Mouse (Mus musculus): ENCODE results near the gene Snrnp70. TPM values are rescaled to one million over a fixed set of nuclear protein-coding genes. Genes with fewer than 3 reads are reported as not detected.

The Snrnp70 gene
- 502 and 563 TPM in 2 replicates for total RNA-seq (2017)

- ATAC-seq (ENCODE audit: extremely low read depth, insufficient number of reproducible peaks, low FRiP score, poor library complexity, severe bottlenecking): peak; percentile 97
Measured at GRCm38 (mm10) chr7:45395578-45396336, at the start of gene Snrnp70. Snrnp70 (minus strand) TSS chr7:45395742.

- no peak for ATAC-seq (ENCODE audit: extremely low read depth, insufficient number of reproducible peaks, low FRiP score, poor library complexity, severe bottlenecking)
Measured at GRCm38 (mm10) chr7:45443526-45444420, 48.2 kb upstream of the Snrnp70 start.

- no peak for ATAC-seq (ENCODE audit: extremely low read depth, insufficient number of reproducible peaks, low FRiP score, poor library complexity, severe bottlenecking)
Measured at GRCm38 (mm10) chr7:45437521-45438276, 42.2 kb upstream of the Snrnp70 start, which contains the start of gene Ruvbl2. Ruvbl2 (minus strand) TSS chr7:45438096.

GRCm38 (mm10) chr7:45437046-45437445 is 41.5 kb upstream of the Snrnp70 start:
- ATAC-seq (ENCODE audit: extremely low read depth, insufficient number of reproducible peaks, low FRiP score, poor library complexity, severe bottlenecking): no peak

GRCm38 (mm10) chr7:45436444-45436843 is 40.9 kb upstream of the Snrnp70 start:
- ATAC-seq (ENCODE audit: extremely low read depth, insufficient number of reproducible peaks, low FRiP score, poor library complexity, severe bottlenecking): no peak

GRCm38 (mm10) chr7:45435038-45435437 is 39.5 kb upstream of the Snrnp70 start:
- no peak for ATAC-seq (ENCODE audit: extremely low read depth, insufficient number of reproducible peaks, low FRiP score, poor library complexity, severe bottlenecking)

GRCm38 (mm10) chr7:45434203-45435015 is 38.9 kb upstream of the Snrnp70 start, which contains the start of gene Gys1:
Gys1 (plus strand) TSS chr7:45434844.
- peak; percentile 86 for ATAC-seq (ENCODE audit: extremely low read depth, insufficient number of reproducible peaks, low FRiP score, poor library complexity, severe bottlenecking)

- no peak for ATAC-seq (ENCODE audit: extremely low read depth, insufficient number of reproducible peaks, low FRiP score, poor library complexity, severe bottlenecking)
Measured at GRCm38 (mm10) chr7:45433835-45434202, 38.3 kb upstream of the Snrnp70 start.

GRCm38 (mm10) chr7:45426556-45426955 is 31.0 kb upstream of the Snrnp70 start:
- no peak for ATAC-seq (ENCODE audit: extremely low read depth, insufficient number of reproducible peaks, low FRiP score, poor library complexity, severe bottlenecking)

GRCm38 (mm10) chr7:45421194-45421593 is 25.7 kb upstream of the Snrnp70 start:
- no peak for ATAC-seq (ENCODE audit: extremely low read depth, insufficient number of reproducible peaks, low FRiP score, poor library complexity, severe bottlenecking)

GRCm38 (mm10) chr7:45420615-45420919 is 25.0 kb upstream of the Snrnp70 start, which contains the start of gene Lhb:
Lhb (plus strand) TSS chr7:45420820.
- ATAC-seq (ENCODE audit: extremely low read depth, insufficient number of reproducible peaks, low FRiP score, poor library complexity, severe bottlenecking): no peak

- no peak for ATAC-seq (ENCODE audit: extremely low read depth, insufficient number of reproducible peaks, low FRiP score, poor library complexity, severe bottlenecking)
Measured at GRCm38 (mm10) chr7:45419859-45420614, 24.5 kb upstream of the Snrnp70 start.

GRCm38 (mm10) chr7:45417962-45418492 is 22.5 kb upstream of the Snrnp70 start:
- no peak for ATAC-seq (ENCODE audit: extremely low read depth, insufficient number of reproducible peaks, low FRiP score, poor library complexity, severe bottlenecking)

GRCm38 (mm10) chr7:45415636-45416035 is 20.1 kb upstream of the Snrnp70 start:
- no peak for ATAC-seq (ENCODE audit: extremely low read depth, insufficient number of reproducible peaks, low FRiP score, poor library complexity, severe bottlenecking)

- ATAC-seq (ENCODE audit: extremely low read depth, insufficient number of reproducible peaks, low FRiP score, poor library complexity, severe bottlenecking): no peak
Measured at GRCm38 (mm10) chr7:45414740-45415224, 19.2 kb upstream of the Snrnp70 start.

GRCm38 (mm10) chr7:45413864-45414739 is 18.6 kb upstream of the Snrnp70 start:
- no peak for ATAC-seq (ENCODE audit: extremely low read depth, insufficient number of reproducible peaks, low FRiP score, poor library complexity, severe bottlenecking)

Data from neutrophil, adult 5-6 weeks (primary cell).